Mouse (Mus musculus): Measurements from ENCODE around the gene Dnm1l. TPM values are rescaled to one million over a fixed set of nuclear protein-coding genes. Genes with fewer than 3 reads are reported as not detected.

Dnm1l gene
- 234 TPM for polyA plus RNA-seq (2014; fragmentation: Illumina TruSeq; extraction: RNeasy Lipid Tissue Mini Kit (QIAGEN cat#74804))

GRCm38 (mm10) chr16:16358481-16359100, at the start of gene Dnm1l:
TSS of gene Dnm1l (minus strand) at chr16:16358959.

GRCm38 (mm10) chr16:16302369-16303137, 56.2 kb downstream of the Dnm1l start, which contains the start of gene Yars2:
TSS of gene Yars2 (plus strand) at chr16:16302965.

Other genes starting within 250 kb of the Dnm1l start
- 30.7 TPM for gene Pkp2, start 145.6 kb downstream of the Dnm1l start, polyA plus RNA-seq (2014; fragmentation: Illumina TruSeq; extraction: RNeasy Lipid Tissue Mini Kit (QIAGEN cat#74804))
- 29.8 TPM for gene Yars2, start 56.0 kb downstream of the Dnm1l start, polyA plus RNA-seq (2014; fragmentation: Illumina TruSeq; extraction: RNeasy Lipid Tissue Mini Kit (QIAGEN cat#74804))
- 55.5 TPM for gene Fgd4, start 241.6 kb upstream of the Dnm1l start, polyA plus RNA-seq (2014; fragmentation: Illumina TruSeq; extraction: RNeasy Lipid Tissue Mini Kit (QIAGEN cat#74804))